Mouse (Mus musculus): Measurements from ENCODE around the gene Foxn2.

The Foxn2 gene

GRCm38 (mm10) chr17:88494772-88495132 is 54.2 kb downstream of the Foxn2 start:
- DNase-seq = no peak

- no peak for DNase-seq
Measured at GRCm38 (mm10) chr17:88498090-88498682, 57.7 kb downstream of the Foxn2 start.

- DNase-seq = no peak
Measured at GRCm38 (mm10) chr17:88504056-88504455, 63.5 kb downstream of the Foxn2 start.

- DNase-seq = no peak
Measured at GRCm38 (mm10) chr17:88505275-88505723, 64.8 kb downstream of the Foxn2 start.

DNA sequence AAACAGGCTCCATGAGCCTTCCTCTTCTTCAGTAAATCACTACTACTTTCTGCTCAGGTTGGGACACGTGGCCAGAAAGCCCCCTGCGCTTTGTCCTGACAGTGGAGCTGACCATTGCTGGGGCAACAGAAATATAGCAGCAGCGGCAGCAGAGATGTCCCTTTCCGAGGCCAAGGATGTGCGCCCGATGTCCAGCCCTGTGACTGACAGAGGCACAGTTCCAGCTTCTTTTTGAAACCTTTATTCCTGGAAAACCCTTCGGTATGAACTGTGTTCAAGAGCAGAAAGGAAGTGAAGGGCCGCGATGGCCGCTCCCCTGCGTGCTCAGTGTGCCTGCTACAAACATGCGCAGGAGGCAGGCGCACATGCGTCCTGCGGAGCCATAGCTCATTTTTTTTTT is 65.4 kb downstream of the Foxn2 start:
- no peak for DNase-seq

GRCm38 (mm10) chr17:88507376-88507775 is 66.9 kb downstream of the Foxn2 start:
- no peak for DNase-seq

DNA sequence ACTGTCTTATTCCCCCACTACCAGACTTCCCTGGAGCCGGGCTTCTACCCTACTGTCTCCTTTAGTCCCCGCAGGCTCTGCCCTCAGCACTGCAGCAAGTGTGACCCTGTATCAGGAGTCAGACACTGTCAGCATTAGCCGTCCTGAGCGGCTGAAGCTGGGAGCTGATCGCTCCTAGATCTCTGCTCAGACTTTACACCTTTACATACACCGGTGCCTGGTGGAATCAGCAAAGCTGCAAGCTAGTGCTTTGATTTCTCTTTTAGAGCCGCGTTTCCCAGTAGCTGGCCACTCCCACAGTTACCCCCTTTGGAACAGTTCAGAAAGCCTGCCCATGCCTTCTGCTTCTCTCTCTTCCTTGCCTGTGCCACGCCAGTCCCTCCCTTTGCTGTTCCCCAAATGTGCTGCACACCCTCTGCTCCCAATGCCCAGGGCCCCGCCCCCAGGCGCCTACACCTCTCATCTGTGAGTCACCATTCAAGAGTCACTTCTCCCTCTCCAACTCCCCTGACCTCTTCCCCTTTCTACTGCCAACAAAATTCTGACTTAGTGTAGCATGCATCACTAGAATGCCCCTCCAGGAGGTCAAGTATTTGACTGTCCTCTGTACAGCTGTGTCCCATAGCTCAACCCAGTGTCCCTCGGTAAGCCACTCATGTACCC is 68.5 kb downstream of the Foxn2 start:
- DNase-seq = peak; percentile 45

DNA sequence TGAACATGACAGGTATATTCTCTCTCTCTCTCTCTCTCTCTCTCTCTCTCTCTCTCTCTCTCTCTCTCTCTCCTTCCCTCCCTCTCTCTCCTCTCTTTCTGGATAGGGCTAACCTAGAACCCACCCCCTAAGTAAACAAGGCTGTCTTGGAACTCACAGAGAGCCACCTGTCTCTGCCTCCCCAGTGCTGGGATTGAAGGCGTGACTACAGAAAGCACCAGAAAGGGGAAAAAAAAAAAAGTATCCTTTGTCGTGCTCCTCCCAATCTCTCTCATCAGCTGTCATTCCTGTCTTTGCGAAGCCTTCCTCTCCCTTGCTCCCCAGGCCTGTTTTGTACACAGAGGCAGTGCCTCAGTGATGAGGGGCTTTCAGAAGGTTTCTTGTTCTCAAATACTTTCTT is 69.5 kb downstream of the Foxn2 start:
- no peak for DNase-seq

DNA sequence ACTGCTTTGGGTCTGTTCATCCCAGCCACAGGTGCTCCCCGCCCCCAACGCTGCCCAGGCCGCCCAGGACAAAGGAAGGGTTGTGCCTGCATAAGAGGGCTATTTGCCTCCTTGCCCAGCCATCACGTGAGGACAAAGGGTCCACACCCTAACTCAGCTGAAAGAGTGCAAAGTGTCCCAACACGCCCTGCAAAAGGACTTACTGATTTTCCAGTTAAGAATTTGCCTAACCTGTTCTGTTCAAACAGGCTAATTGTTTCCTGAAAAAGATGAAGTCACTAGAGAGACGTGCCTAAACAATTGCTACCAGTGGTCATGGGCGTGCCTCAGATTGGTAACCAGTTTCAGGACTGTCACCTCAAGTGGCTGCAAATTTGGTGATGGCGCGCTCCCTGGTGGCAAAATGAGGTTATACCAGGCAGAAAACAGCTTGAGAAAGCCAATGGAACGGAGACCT is 70.6 kb downstream of the Foxn2 start:
- DNase-seq = peak; percentile 60

GRCm38 (mm10) chr17:88516477-88516876 is 76.0 kb downstream of the Foxn2 start:
- DNase-seq = no peak

- DNase-seq = no peak
Measured at GRCm38 (mm10) chr17:88527781-88528180, 87.3 kb downstream of the Foxn2 start.

GRCm38 (mm10) chr17:88529519-88530235 is 89.2 kb downstream of the Foxn2 start, which contains the start of gene Ppp1r21:
Gene Ppp1r21 (plus strand): TSS chr17:88530118.
- DNase-seq = peak; percentile 97

- DNase-seq = no peak
Measured at GRCm38 (mm10) chr17:88530236-88530619, 89.7 kb downstream of the Foxn2 start.

GRCm38 (mm10) chr17:88530667-88531066 is 90.2 kb downstream of the Foxn2 start:
- no peak for DNase-seq

DNA sequence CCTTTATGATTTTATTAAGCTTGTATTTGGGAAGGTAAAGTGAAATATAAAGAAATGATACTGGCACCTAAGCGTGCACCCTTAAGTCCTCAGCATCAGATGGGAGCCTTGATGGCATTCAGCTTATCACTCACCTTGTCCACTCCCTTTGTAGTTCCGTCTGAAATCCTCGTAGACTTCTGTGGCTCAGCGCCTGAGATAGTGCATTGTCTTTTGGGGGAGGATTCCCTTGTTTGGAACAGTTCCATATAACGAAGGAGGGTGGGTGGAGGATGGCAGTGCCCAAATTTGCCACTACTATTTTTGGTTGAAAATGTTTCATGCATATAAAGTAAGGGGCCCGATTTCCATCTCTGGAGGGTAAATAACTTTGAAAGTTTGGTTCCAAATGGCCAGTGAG is 90.7 kb downstream of the Foxn2 start:
- no peak for DNase-seq

GRCm38 (mm10) chr17:88537842-88538430 is 97.4 kb downstream of the Foxn2 start:
- no peak for DNase-seq

Measured in kidney, adult 11 months (tissue).